Mouse (Mus musculus) limb, embryonic 14.5 days (tissue): ENCODE data around the gene Fam180a. TPM values are rescaled to one million over a fixed set of nuclear protein-coding genes. Genes with fewer than 3 reads are reported as not detected.

Experiments
- ATAC-seq: fragments of 200-750 bp; cut with Nextera tagmentation; 2 replicates; pipeline ENCODE4 v1.8.0; 2017; ENCODE audit warnings: low read depth, moderate number of reproducible peaks, moderate TSS enrichment; ENCODE audit not compliant: low FRiP score
- DNase-seq: peaks from one replicate; pipeline ENCODE4 v3.0.0-alpha.2; 2015; ENCODE audit warnings: low spot score
- H3K27ac ChIP-seq: fragments of 300-500 bp; sonication (generic); replicated peaks from 2 replicates; pipeline ENCODE4 v1.5.1; 2014; ENCODE audit warnings: low read depth, mild to moderate bottlenecking, low read length, moderate library complexity, mixed read lengths
- H3K27me3 ChIP-seq: fragments of 300-500 bp; sonication (generic); 2 replicates; pipeline ENCODE4 v1.6.1; 2014; ENCODE audit warnings: low read length, mixed read lengths; ENCODE audit not compliant: control insufficient read depth, insufficient read depth
- H3K36me3 ChIP-seq: fragments of 300-500 bp; sonication (generic); 2 replicates; pipeline ENCODE4 v1.6.1; 2014; ENCODE audit warnings: mild to moderate bottlenecking, low read length, moderate library complexity, mixed read lengths; ENCODE audit not compliant: control insufficient read depth, insufficient read depth
- H3K4me1 ChIP-seq: fragments of 300-500 bp; sonication (generic); 2 replicates; pipeline ENCODE4 v1.6.1; 2014; ENCODE audit warnings: antibody characterized with exemption, low read length, mixed read lengths; ENCODE audit not compliant: control insufficient read depth, insufficient read depth
- H3K4me2 ChIP-seq: fragments of 300-500 bp; sonication (generic); replicated peaks from 2 replicates; pipeline ENCODE4 v1.6.1; 2014; ENCODE audit warnings: low read depth, mild to moderate bottlenecking, low read length, moderate library complexity; ENCODE audit not compliant: severe bottlenecking
- H3K4me3 ChIP-seq: fragments of 300-500 bp; sonication (generic); replicated peaks from 2 replicates; pipeline ENCODE4 v1.5.1; 2014; ENCODE audit warnings: low read length
- H3K9ac ChIP-seq: fragments of 300-500 bp; sonication (generic); 2 replicates; pipeline ENCODE4 v1.6.1; 2014; ENCODE audit warnings: mild to moderate bottlenecking, low read depth, low read length, moderate library complexity; ENCODE audit not compliant: severe bottlenecking
- H3K9me3 ChIP-seq: fragments of 300-500 bp; sonication (generic); 2 replicates; pipeline ENCODE4 v1.6.1; 2016; ENCODE audit warnings: low read length; ENCODE audit not compliant: control insufficient read depth
- POLR2A ChIP-seq: fragments of 200-500 bp; IDR thresholded peaks from 2 replicates; pipeline ENCODE4 v1.8.0; 2012; ENCODE audit warnings: inconsistent platforms, mild to moderate bottlenecking, moderate library complexity, borderline replicate concordance; ENCODE audit not compliant: insufficient read depth, insufficient read length; ENCODE audit errors: extremely low read depth
- WGBS: fragments of 180-500 bp; shearing (Covaris S2); extraction: QIAGEN DNeasy Blood & Tissue Kit; methylation state at CpG from one replicate; pipeline ENCODE4 v1.1.7; 2014; 5-methylcytosine and 5-hydroxymethylcytosine counted together
- polyA plus RNA-seq, 2 experiments: library from polyadenylated mRNA; depleted of rRNA in 1 of 2; stranded (reverse) in 1 of 2; unstranded in 1 of 2; fragments of >200 nt; fragmentation: Nextera tagmentation in 1 of 2; extraction: Ambion mirVana in 1 of 2; gene quantifications; 2 replicates each; pipeline versions ENCODE4 v1.2.1 to v1.2.3; 2012 to 2014

Gene Fam180a
- polyA plus RNA-seq, 2 experiments, result 3.5 to 6.0 TPM

- Histone ChIP-seq H3K27ac (no peak overlapping the region), H3K4me2 (no peak overlapping the region), H3K9me3 (no peaks in the 10 kb centered on the region), H3K9ac (no peak overlapping the region), H3K4me3 (no peak overlapping the region), H3K27me3 (no peaks in the 10 kb centered on the region), H3K36me3 (no peaks in the 10 kb centered on the region; the same call in 1 of the 2 replicates), H3K4me1 (peaks cover 9% of the 10 kb centered on the region)
- ATAC-seq (no peak), DNase-seq (no peak)
- no peak for TF ChIP-seq POLR2A
- 70% methylated on average over 13 of the region's 13 CpGs for WGBS
These were observed 56.3 kb downstream of the Fam180a start for GRCm38 (mm10) chr6:35269643-35270042.

- DNase-seq (no peak), ATAC-seq (no peak)
- TF ChIP-seq POLR2A, result no peak
- no peak overlapping the region for H3K9ac ChIP-seq
- H3K27me3 ChIP-seq, result no peaks in the 10 kb centered on the region
- peaks cover 2% of the 10 kb centered on the region for H3K36me3 ChIP-seq
- H3K9me3 ChIP-seq, result no peaks in the 10 kb centered on the region
- peaks cover 9% of the 10 kb centered on the region for H3K4me1 ChIP-seq
- no peak overlapping the region for H3K4me3 ChIP-seq
- WGBS, result 98% methylated on average over 13 of the region's 13 CpGs
- no peak overlapping the region for H3K4me2 ChIP-seq
- H3K27ac ChIP-seq, result no peak overlapping the region
These were observed 57.2 kb downstream of the Fam180a start for GRCm38 (mm10) chr6:35268711-35269110.

GRCm38 (mm10) chr6:35265580-35266278 lies 60.2 kb downstream of the Fam180a start:
- DNase-seq (peak; percentile 23), ATAC-seq (peak; percentile 53)
- Histone ChIP-seq H3K36me3 (peaks cover 27% of the 10 kb centered on the region), H3K4me2 (no peak overlapping the region), H3K27ac (peak overlapping the region; percentile 79), H3K4me3 (no peak overlapping the region), H3K9me3 (no peaks in the 10 kb centered on the region), H3K9ac (no peak overlapping the region), H3K27me3 (no peaks in the 10 kb centered on the region), H3K4me1 (peaks cover 9% of the 10 kb centered on the region)
- WGBS, result 64% methylated on average over 15 of the region's 15 CpGs
- TF ChIP-seq POLR2A, result no peak

Other genes with a start within 250 kb of the Fam180a start
- 22.6 and 25.1 TPM in 2 replicates for gene Cnot4, start 192.4 kb downstream of the Fam180a start, polyA plus RNA-seq (2012; rRNA removed)
- gene Cnot4, start 192.4 kb downstream of the Fam180a start, polyA plus RNA-seq (2014; fragmentation: Nextera tagmentation; extraction: Ambion mirVana), result 29.0 and 34.2 TPM in 2 replicates
- 48.4 and 51.1 TPM in 2 replicates for gene Nup205, start 148.7 kb downstream of the Fam180a start, polyA plus RNA-seq (2012; rRNA removed)
- 38.7 and 40.8 TPM in 2 replicates for gene Nup205, start 148.7 kb downstream of the Fam180a start, polyA plus RNA-seq (2014; fragmentation: Nextera tagmentation; extraction: Ambion mirVana)
- 0.33 and 0.42 TPM in 2 replicates for gene Slc13a4, start 18.0 kb downstream of the Fam180a start, polyA plus RNA-seq (2012; rRNA removed)
- gene Slc13a4, start 18.0 kb downstream of the Fam180a start, polyA plus RNA-seq (2014; fragmentation: Nextera tagmentation; extraction: Ambion mirVana), result 0.22 and 0.30 TPM in 2 replicates
- 60.0 and 64.9 TPM in 2 replicates for gene Mtpn, start 213.7 kb upstream of the Fam180a start, polyA plus RNA-seq (2012; rRNA removed)
- 104 and 111 TPM in 2 replicates for gene Mtpn, start 213.7 kb upstream of the Fam180a start, polyA plus RNA-seq (2014; fragmentation: Nextera tagmentation; extraction: Ambion mirVana)